Mouse (Mus musculus) layer of hippocampus, postnatal 10 days (tissue): ENCODE results near the gene Zcchc7. TPM values are rescaled to one million over a fixed set of nuclear protein-coding genes. Genes with fewer than 3 reads are reported as not detected.

Experiments used
- microRNA-seq, 2 experiments: library from miRNA; unstranded; fragments of <30 nt; microRNA quantifications; one replicate each; pipeline ENCODE4 v1.2.0; 2021
- total RNA-seq, 2 experiments: library from RNA; stranded (reverse); gene quantifications; 2 replicates each; pipeline ENCODE4 v1.2.3; 2021

The Zcchc7 gene
- total RNA-seq, 2 experiments from 2014 or later = 60.2 to 72.6 TPM

Small RNAs within 50 kb of the gene (microRNA-seq; reads per million reads assigned to microRNA genes)
- gene Gm22639 = 0 reads per million in 2 experiments

Other genes with a start within 250 kb of the Zcchc7 start
- 1 to 10 TPM in 1 of 2 experiments, under 1 TPM in 1; 0.38 to 1.1 TPM for gene Pax5, start 45.4 kb upstream of the Zcchc7 start, total RNA-seq
- gene Grhpr, start 225.5 kb downstream of the Zcchc7 start, total RNA-seq = 10 to 100 TPM; 13.0 to 15.1 TPM